Mouse (Mus musculus) liver (tissue): ENCODE data around the gene Trim31.
"Not testable (repeated sequence)": the region's sequence is repeated elsewhere in the genome, so short reads cannot be mapped to it uniquely, and the experiment has no call there.

ENCODE experiments used
- DNase-seq: peaks from one replicate; pipeline ENCODE4 v3.0.0-alpha.2; 2020; ENCODE audit warnings: mixed read lengths

Gene Trim31

GRCm38 (mm10) chr17:36897552-36898205 lies at the start of gene Trim31:
Gene Trim31 (plus strand): TSS chr17:36898118.
- no peak for DNase-seq

- no peak for DNase-seq
These were observed 49.0 kb upstream of the Trim31 start for GRCm38 (mm10) chr17:36848911-36849310.

GRCm38 (mm10) chr17:36849992-36850391 lies 47.9 kb upstream of the Trim31 start:
- DNase-seq: no peak

GRCm38 (mm10) chr17:36851200-36851599 lies 46.7 kb upstream of the Trim31 start:
- no peak for DNase-seq

- DNase-seq: no peak
These were observed 46.3 kb upstream of the Trim31 start for GRCm38 (mm10) chr17:36851627-36852026.

- DNase-seq: peak; percentile 32
These were observed 42.4 kb upstream of the Trim31 start for GRCm38 (mm10) chr17:36855484-36855883.

GRCm38 (mm10) chr17:36856236-36856635 lies 41.7 kb upstream of the Trim31 start:
- DNase-seq: no peak

GRCm38 (mm10) chr17:36858181-36858580 lies 39.7 kb upstream of the Trim31 start:
- DNase-seq: no peak

- no peak for DNase-seq
These were observed 36.2 kb upstream of the Trim31 start for GRCm38 (mm10) chr17:36861680-36862079.

GRCm38 (mm10) chr17:36866719-36867527 lies 31.0 kb upstream of the Trim31 start, which contains the start of gene Trim15:
Gene Trim15 (minus strand): TSS chr17:36867210.
- peak; percentile 78 for DNase-seq

GRCm38 (mm10) chr17:36868836-36869235 lies 29.1 kb upstream of the Trim31 start:
- no peak for DNase-seq

- DNase-seq: peak; percentile 92
These were observed 28.5 kb upstream of the Trim31 start, which contains the start of gene Trim10 for GRCm38 (mm10) chr17:36869284-36869954. Gene Trim10 (plus strand): TSS chr17:36869574.

- peak; percentile 73 for DNase-seq
These were observed 27.7 kb upstream of the Trim31 start for GRCm38 (mm10) chr17:36869955-36870810.

- DNase-seq: no peak
These were observed 23.3 kb upstream of the Trim31 start for GRCm38 (mm10) chr17:36874636-36875035.

GRCm38 (mm10) chr17:36883350-36883749 lies 14.6 kb upstream of the Trim31 start:
- DNase-seq: no peak

- DNase-seq: no peak
These were observed 12.7 kb upstream of the Trim31 start for GRCm38 (mm10) chr17:36885132-36885790.

GRCm38 (mm10) chr17:36890073-36890903 lies 7.6 kb upstream of the Trim31 start, which contains the start of gene Trim40:
Gene Trim40 (minus strand): TSS chr17:36890123.
- no peak for DNase-seq

GRCm38 (mm10) chr17:36891496-36891895 lies 6.4 kb upstream of the Trim31 start:
- DNase-seq: not testable (repeated sequence)

GRCm38 (mm10) chr17:36892362-36892761 lies 5.6 kb upstream of the Trim31 start:
- peak; percentile 43 for DNase-seq

- no peak for DNase-seq
These were observed 4.5 kb upstream of the Trim31 start for GRCm38 (mm10) chr17:36893387-36893786.

GRCm38 (mm10) chr17:36896583-36896982 lies 1.3 kb upstream of the Trim31 start:
- DNase-seq: peak; percentile 59
